Mouse (Mus musculus) spleen, adult 2 months (tissue): Measurements from ENCODE around the gene A130010J15Rik.

Experiments used
- CTCF ChIP-seq: fragments of 200-500 bp; IDR thresholded peaks from 2 replicates; pipeline ENCODE4 v1.5.1; 2011; ENCODE audit warnings: mild to moderate bottlenecking, inconsistent platforms; ENCODE audit not compliant: insufficient read depth, insufficient read length, insufficient replicate concordance; ENCODE audit errors: extremely low read depth
- POLR2A ChIP-seq: fragments of 200-500 bp; IDR thresholded peaks from 2 replicates; pipeline ENCODE4 v1.6.1; 2011; ENCODE audit warnings: low read depth, low read length, inconsistent platforms

- no peak for TF ChIP-seq CTCF
- no peak for TF ChIP-seq POLR2A
These were observed 6.4 kb downstream of the A130010J15Rik start for GRCm38 (mm10) chr1:193174143-193174733.
